Mouse (Mus musculus) right cerebral cortex, postnatal 36 days (tissue): ENCODE results near the gene Uncx.

Source experiments
- DNase-seq, 2 experiments: peaks; one replicate each; pipeline ENCODE4 v3.0.0; 2022; ENCODE audit warnings: low spot score in 2 of 2, mixed read lengths in 1 of 2

Uncx gene

GRCm38 (mm10) chr5:139542556-139542955 lies 738 bp upstream of the Uncx start:
- DNase-seq: no peak

DNA sequence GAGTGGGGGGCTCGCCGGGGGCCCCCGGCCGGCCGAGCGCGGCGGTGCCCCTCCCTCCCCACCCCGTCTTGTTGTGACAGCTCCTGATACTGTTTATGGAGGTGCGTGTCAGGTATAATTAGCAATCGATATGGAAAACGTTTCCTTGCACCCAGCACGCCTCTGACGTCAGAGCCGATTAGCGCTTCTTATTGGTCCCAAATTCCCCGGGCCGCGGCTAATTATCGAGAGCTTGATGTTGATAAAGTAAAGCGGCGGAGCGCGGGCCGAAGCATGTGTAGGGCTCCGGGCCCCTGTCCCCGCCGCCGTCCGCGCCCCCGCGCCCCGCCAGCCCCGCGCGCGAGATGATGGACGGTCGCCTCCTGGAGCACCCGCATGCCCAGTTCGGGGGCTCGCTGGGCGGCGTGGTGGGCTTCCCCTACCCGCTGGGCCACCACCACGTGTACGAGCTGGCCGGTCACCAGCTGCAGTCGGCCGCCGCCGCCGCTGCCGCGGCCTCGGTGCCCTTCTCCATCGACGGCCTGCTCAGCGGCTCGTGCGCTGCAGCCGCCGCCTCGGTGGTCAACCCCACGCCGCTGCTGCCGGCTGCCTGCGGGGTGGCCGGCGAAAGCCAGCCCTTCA lies 466 bp downstream of the Uncx start:
- no peak for DNase-seq

GRCm38 (mm10) chr5:139544271-139545135 lies 1.2 kb downstream of the Uncx start:
- no peak for DNase-seq

DNA sequence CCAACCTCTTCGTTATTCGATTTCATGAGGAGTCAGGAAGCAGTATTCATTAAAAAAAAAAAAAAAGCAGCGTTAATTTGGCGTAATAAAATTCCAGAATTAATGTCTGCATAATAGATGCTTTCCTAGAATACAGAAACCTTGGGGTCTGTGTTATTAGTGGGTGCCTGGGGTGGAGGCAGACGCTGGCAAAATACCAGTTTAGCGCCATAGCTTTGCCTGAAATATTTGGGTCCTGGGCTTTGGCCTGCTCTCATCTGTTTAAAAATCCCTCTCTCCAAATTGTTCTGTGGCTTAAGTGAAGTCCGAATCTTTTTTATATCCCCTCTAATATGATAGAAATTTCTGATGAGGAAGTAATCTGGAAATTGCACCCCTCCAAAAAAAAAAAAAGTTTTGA lies 1.9 kb downstream of the Uncx start:
- DNase-seq: no peak

GRCm38 (mm10) chr5:139545673-139546335 lies 2.5 kb downstream of the Uncx start:
- no peak for DNase-seq

DNA sequence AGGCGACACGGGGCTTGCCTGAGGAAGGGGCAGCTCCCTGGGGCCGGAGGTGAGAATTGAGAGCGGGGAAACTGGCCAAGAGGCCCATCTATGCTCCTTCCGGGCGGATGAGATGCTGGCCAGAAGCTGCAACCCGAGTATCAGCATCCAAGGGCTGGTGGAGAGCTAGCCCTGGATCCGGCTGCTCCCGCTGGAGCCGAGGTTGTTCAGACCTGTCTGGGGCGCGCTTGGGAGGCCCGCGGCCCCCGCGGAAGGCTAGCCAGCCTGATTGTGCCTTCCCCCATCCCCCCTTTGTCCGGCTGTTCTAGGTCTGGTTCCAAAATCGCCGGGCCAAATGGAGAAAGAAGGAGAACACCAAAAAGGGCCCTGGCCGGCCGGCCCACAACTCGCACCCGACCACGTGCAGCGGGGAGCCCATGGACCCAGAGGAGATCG lies 3.1 kb downstream of the Uncx start:
- DNase-seq: no peak

GRCm38 (mm10) chr5:139546771-139547420 lies 3.6 kb downstream of the Uncx start:
- DNase-seq: no peak

GRCm38 (mm10) chr5:139547421-139547931 lies 4.2 kb downstream of the Uncx start:
- no peak for DNase-seq

- no peak for DNase-seq
These were observed 10.4 kb downstream of the Uncx start for GRCm38 (mm10) chr5:139553446-139554273.

DNA sequence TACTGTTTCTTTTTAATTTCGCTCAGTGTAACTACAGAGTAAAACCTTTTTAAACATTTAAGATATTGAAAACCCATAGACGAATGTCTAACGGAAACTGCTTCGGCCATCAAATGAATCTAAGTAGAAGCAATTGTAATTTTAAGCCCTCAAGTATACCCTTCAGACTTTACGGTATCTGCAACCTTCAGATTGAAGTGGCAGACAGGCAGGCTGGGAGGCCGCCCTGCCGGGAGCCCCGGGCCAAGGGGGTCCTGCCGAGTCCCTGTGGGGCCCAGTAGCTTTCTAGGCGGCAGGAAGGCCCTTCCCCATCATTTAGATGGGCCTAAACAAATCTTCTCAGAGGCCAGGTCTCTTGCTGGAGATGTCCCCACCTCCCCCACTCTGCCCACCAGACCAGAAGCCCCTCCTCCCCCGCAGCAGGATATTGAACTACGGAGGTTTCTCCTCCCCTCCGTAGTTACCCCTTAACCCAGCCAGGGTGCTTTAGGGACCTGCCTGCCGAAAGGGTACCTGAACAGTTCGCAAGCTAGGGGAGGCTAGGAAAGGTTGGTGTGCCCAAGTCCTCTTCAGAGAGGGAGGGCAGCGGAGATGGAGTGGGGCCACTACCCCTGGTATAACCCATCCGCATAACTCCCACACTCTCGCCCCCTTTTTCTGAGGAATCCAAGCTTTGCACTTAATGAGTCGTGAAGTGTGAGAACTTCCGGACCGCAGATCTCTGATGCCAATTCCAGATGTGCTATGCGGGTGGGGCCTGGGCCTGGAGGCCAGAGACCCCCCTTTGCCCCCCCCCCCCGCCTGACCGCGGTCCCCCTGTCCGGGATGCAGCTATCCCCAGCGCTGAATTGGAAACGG lies 11.4 kb downstream of the Uncx start:
- no peak for DNase-seq

- no peak for DNase-seq
These were observed 12.3 kb downstream of the Uncx start for GRCm38 (mm10) chr5:139555476-139556115.

DNA sequence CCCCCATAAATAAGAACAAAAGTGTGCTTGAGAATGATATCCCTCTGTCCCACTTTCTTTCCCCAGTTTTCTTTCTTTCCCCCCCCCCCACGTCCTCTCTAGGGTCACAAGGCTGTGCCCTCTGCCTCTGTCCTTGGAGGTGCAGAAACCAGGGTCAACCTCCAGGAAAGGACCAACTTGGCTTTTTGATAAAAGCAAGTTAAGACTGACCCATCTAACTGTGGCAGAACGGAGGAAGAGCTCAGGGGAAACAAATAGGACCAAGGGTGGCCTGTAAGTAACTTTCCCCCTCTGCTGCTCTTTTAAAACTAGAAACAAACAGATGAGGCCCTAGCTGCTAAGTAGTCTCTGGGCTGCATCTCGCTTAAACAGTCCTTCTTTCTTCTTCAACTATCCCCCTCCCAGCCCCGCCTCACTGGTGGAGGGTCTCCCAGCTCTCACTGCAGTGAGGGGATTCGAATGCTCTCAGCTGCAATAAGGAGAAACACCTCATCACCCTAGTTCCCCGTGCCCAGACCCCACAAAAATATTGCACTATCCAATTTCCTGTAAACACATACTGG lies 12.9 kb downstream of the Uncx start:
- DNase-seq: no peak

GRCm38 (mm10) chr5:139557079-139557478 lies 13.8 kb downstream of the Uncx start:
- no peak for DNase-seq

- no peak for DNase-seq
These were observed 14.5 kb downstream of the Uncx start for GRCm38 (mm10) chr5:139557531-139558467.

DNA sequence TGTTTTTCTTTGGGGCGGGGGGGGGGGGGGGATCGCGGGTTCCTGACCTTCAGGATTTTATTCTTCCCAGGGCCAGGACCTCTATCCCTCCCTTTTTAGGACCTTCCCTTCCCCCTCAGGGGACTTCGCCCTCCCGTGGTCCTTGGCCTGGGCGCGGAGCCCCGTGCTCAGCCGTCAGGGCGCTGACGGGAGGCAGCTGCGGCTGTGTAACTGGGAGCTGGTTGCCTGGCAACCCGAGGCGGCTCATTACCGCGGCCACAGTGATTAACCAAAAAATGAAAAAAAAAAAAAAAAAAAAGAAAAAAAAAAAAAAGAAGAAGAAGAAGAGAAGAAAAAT lies 15.1 kb downstream of the Uncx start:
- no peak for DNase-seq

GRCm38 (mm10) chr5:139558917-139559660 lies 15.8 kb downstream of the Uncx start:
- DNase-seq: no peak

- no peak for DNase-seq
These were observed 16.5 kb downstream of the Uncx start for GRCm38 (mm10) chr5:139559782-139560181.
